Mouse (Mus musculus) heart, adult 2 months (tissue): ENCODE results near the gene Ppp1r12b. TPM values are rescaled to one million over a fixed set of nuclear protein-coding genes. Genes with fewer than 3 reads are reported as not detected.

Source experiments
- DNase-seq, 2 experiments: peaks; one replicate each; pipeline ENCODE4 v3.0.0; 2021
- H3K27ac ChIP-seq: fragments of 200-600 bp; 2 replicates; pipeline ENCODE4 v1.8.1; 2022
- H3K27me3 ChIP-seq: fragments of 200-500 bp; 2 replicates; pipeline ENCODE4 v1.6.1; 2012; ENCODE audit warnings: mild to moderate bottlenecking, low read length, inconsistent platforms, mixed read lengths; ENCODE audit not compliant: control insufficient read depth, insufficient read depth
- H3K36me3 ChIP-seq: fragments of 200-500 bp; 2 replicates; pipeline ENCODE4 v1.6.1; 2012; ENCODE audit warnings: low read length, inconsistent platforms; ENCODE audit not compliant: control insufficient read depth, insufficient read depth
- H3K4me1 ChIP-seq: fragments of 200-500 bp; 2 replicates; pipeline ENCODE4 v1.6.1; 2011; ENCODE audit warnings: low read length; ENCODE audit not compliant: control insufficient read depth, insufficient read depth
- H3K4me3 ChIP-seq: fragments of 200-600 bp; 2 replicates; pipeline ENCODE4 v1.8.1; 2022
- H3K79me2 ChIP-seq: fragments of 200-500 bp; replicated peaks from 2 replicates; pipeline ENCODE4 v1.6.1; 2012; ENCODE audit warnings: mild to moderate bottlenecking, inconsistent platforms, low read length, moderate library complexity, mixed read lengths; ENCODE audit not compliant: control insufficient read depth, insufficient read depth
- H3K9ac ChIP-seq: fragments of 200-500 bp; 2 replicates; pipeline ENCODE4 v1.6.1; 2012; ENCODE audit warnings: low read depth, mild to moderate bottlenecking, control low read depth, inconsistent platforms, low read length, mixed read lengths
- CTCF ChIP-seq: fragments of 200-600 bp; IDR thresholded peaks from 2 replicates; pipeline ENCODE4 v1.8.1; 2022; ENCODE audit warnings: antibody characterized with exemption, mild to moderate bottlenecking, moderate library complexity
- EP300 ChIP-seq: fragments of 200-500 bp; IDR thresholded peaks from 2 replicates; pipeline ENCODE4 v1.6.1; 2011; ENCODE audit warnings: low read depth, low read length, control low read depth; ENCODE audit not compliant: insufficient read depth
- POLR2A ChIP-seq: fragments of 200-500 bp; IDR thresholded peaks from 2 replicates; pipeline ENCODE4 v1.6.1; 2011; ENCODE audit warnings: mild to moderate bottlenecking, low read depth, low read length, control low read depth; ENCODE audit not compliant: insufficient read depth
- WGBS: fragments of 180-500 bp; shearing (Covaris S2); methylation state at CpG from one replicate; pipeline ENCODE4 v1.1.7; 2018; 5-methylcytosine and 5-hydroxymethylcytosine counted together
- intact Hi-C: fragments of 180-260 bp; cut with DNase I; formaldehyde crosslinking; loops from one replicate; pipeline ENCODE4 v1.15.1; 2025
- polyA plus RNA-seq: library from polyadenylated mRNA; depleted of rRNA; stranded (reverse); fragments of >200 nt; gene quantifications from 2 replicates; pipeline ENCODE4 v1.2.3, GENCODE M21; 2012
- total RNA-seq, 2 experiments: library from RNA; stranded (reverse); gene quantifications; 2 replicates each; pipeline ENCODE4 v1.2.3; 2021

The Ppp1r12b gene
- total and polyA plus RNA-seq, 3 experiments, result 55.4 to 161 (median 150) TPM

DNA sequence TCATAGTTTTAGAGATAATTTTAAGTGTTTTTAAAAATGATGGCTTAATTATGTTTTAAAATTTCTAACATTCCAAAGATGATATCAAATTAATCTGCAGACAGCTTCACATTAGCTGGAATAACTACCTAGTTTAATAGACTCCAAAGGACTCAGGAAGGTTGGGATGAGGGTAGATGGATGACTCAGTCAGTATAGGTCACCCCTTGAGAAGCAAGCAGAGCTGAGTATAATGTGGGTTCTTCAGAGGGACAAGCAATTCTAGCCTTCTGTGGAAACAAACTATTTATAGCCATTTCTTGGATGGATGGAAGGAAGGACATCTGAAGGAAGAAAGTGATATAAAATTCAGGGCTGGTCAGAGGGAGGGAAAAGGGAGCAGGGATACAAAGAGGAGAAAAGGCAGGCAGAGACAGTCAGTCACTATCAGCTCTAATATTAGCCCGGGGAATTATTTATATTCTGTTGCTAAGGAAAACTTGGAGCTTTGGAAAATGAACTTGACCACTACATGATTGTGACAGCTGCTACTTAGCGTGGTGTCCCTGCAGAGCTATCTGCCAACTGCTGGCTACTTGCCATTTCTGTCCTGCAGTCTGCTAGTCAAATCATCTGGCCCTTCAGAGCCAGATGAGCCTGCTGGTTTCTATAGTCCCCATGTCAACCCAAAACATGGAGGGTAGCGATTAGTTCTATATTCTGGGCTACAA is 97.2 kb downstream of the Ppp1r12b start:
- WGBS, result 21% methylated on average over 3 of the region's 3 CpGs
- peak; percentile 79 for TF ChIP-seq EP300
- TF ChIP-seq CTCF, result no peak
- TF ChIP-seq POLR2A, result no peak
- intact Hi-C loops, result loop anchor here (2.0 kb wide), 1 partner anchor 52 kb away; no protein-coding TSS in a partner anchor
- Histone ChIP-seq H3K79me2 (no peaks in the 10 kb centered on the region; the same call in 1 of the 2 replicates), H3K9ac (no peak overlapping the region), H3K36me3 (peaks cover 27% of the 10 kb centered on the region), H3K27ac (peak overlapping the region; percentile 71), H3K4me3 (no peak overlapping the region), H3K4me1 (no peaks in the 10 kb centered on the region), H3K27me3 (no peaks in the 10 kb centered on the region)
- DNase-seq, result peak; percentile 62 to 82

DNA sequence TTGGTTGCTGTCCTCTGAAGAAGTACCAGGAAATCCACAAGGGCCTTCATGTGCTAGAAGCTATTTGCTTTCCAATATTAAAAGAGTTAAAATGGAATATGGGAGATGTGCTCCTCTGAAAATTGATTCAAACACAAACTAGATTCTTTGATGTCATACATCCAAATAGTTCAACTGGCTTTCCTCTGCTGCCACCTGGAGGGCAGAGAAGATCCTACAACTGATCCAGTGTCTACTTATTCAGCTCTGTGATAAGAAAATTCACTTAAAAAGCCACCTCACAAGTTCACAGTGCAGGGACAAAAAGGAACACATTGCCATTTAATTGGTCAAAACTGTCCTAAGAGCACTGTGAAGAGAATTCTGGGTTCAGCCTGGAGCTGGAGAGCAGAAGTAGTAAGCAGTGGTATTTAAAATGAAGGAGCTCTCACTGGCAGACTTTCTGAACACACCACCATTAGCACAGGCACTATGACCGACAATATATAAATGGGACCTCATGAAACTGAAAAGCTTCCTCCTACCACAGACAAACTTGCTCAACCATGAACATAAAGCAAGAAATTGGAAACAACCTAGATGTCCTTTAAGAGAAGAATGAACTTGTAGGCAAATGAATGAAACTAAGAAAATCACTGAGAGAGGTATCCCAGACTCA is 101.3 kb downstream of the Ppp1r12b start:
- Histone ChIP-seq H3K27ac (no peak overlapping the region), H3K4me3 (no peak overlapping the region), H3K36me3 (peaks cover 13% of the 10 kb centered on the region), H3K4me1 (no peaks in the 10 kb centered on the region; the same call in 1 of the 2 replicates), H3K27me3 (no peaks in the 10 kb centered on the region), H3K79me2 (no peaks in the 10 kb centered on the region; the same call in 1 of the 2 replicates), H3K9ac (no peak overlapping the region)
- TF ChIP-seq EP300 (no peak), CTCF (peak; percentile 98)
- WGBS, result 57% methylated on average over 1 of the region's 1 CpGs
- peak; percentile 46 to 78 for DNase-seq
- intact Hi-C loops, result loop anchor here (1.0 to 5.0 kb wide), 4 partner anchors 103 to 336 kb away; partner anchors contain the start of gene Ppp1r12b

DNA sequence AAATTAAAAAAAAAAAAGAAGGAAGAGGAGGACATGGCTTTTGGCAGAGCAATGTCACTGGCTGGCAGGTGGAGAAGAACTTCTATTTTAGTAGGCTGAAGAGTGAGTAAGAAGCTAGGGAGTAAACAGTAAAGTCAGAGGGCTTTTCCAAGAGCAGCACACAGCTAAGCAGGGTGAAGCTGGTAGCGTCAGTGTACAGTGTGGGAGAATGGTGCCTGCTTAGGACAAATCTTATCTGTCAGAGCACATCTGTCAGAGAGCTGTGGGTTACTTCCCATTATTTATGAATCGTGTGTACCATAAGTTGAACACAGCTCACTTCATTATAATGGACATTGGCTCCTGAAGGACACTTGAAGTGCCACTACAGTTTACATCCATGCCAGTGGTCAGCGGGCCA is 102.9 kb downstream of the Ppp1r12b start:
- no peak overlapping the region for H3K9ac ChIP-seq
- 73% methylated on average over 3 of the region's 3 CpGs for WGBS
- no peak overlapping the region for H3K27ac ChIP-seq
- TF ChIP-seq CTCF (no peak), POLR2A (no peak), EP300 (no peak)
- H3K4me3 ChIP-seq, result no peak overlapping the region
- no peaks in the 10 kb centered on the region; the same call in 1 of the 2 replicates for H3K4me1 ChIP-seq
- peaks cover 9% of the 10 kb centered on the region for H3K36me3 ChIP-seq
- no peak for DNase-seq
- H3K27me3 ChIP-seq, result no peaks in the 10 kb centered on the region
- intact Hi-C loops, result loop anchor here (5.0 kb wide), 3 partner anchors 105 to 215 kb away; partner anchors contain the start of gene Ppp1r12b
- no peaks in the 10 kb centered on the region; the same call in 1 of the 2 replicates for H3K79me2 ChIP-seq

DNA sequence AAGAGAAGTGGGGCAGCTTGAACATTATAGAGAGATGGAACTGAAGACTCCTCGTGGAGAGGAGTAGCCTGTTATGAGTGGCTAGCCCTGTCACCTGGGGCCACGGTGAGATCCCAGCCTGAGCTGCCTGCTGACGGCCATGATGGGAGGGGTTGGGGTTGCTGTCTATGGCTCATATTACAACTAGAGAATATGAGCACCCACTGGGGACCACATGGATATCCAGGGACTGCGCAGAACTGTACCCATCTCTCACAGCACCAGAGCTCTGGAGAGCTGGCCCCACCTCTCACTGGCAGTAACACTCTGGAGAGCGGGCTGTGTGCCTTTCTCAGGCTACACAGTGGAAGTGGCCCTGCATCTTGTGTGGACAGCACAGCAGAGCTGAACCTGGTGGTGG is 104.5 kb downstream of the Ppp1r12b start:
- Histone ChIP-seq H3K9ac (no peak overlapping the region), H3K27ac (no peak overlapping the region), H3K4me1 (peaks cover 3% of the 10 kb centered on the region; the same call in 1 of the 2 replicates), H3K4me3 (no peak overlapping the region), H3K36me3 (peaks cover 9% of the 10 kb centered on the region), H3K27me3 (no peaks in the 10 kb centered on the region), H3K79me2 (no peaks in the 10 kb centered on the region; the same call in 1 of the 2 replicates)
- intact Hi-C loops, result loop anchor here (5.0 kb wide), 3 partner anchors 106 to 214 kb away; partner anchors contain the start of gene Ppp1r12b
- TF ChIP-seq EP300, result no peak
- TF ChIP-seq CTCF, result no peak
- no peak for TF ChIP-seq POLR2A
- DNase-seq, result no peak
- WGBS, result 95% methylated on average over 5 of the region's 5 CpGs

DNA sequence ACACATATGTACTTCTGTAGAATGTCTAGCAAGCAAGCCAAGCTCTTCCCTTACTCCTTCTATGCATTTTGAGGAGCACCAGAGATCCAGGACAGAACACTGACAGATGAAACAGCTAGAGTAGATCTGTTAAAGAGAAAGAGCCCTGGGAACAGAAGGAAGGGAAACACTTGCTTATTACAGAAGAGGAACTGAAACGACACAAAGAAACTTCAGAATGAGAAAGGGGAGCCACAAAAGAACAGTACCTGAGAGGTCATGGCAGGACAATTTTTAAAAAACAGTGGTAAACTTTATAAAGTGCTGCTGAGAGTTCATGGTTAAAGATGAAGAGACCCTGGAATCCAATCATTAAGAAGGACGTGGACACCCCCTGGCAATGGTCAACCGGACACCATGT is 105.4 kb downstream of the Ppp1r12b start:
- Histone ChIP-seq H3K36me3 (peaks cover 15% of the 10 kb centered on the region), H3K27me3 (no peaks in the 10 kb centered on the region), H3K79me2 (no peaks in the 10 kb centered on the region; the same call in 1 of the 2 replicates), H3K4me1 (peaks cover 3% of the 10 kb centered on the region; the same call in 1 of the 2 replicates), H3K9ac (no peak overlapping the region), H3K4me3 (no peak overlapping the region), H3K27ac (no peak overlapping the region)
- DNase-seq, result no peak
- TF ChIP-seq POLR2A (no peak), EP300 (no peak), CTCF (no peak)
- intact Hi-C loops, result loop anchor here (5.0 kb wide), 3 partner anchors 107 to 213 kb away; partner anchors contain the start of gene Ppp1r12b
- 96% methylated on average over 3 of the region's 3 CpGs for WGBS

DNA sequence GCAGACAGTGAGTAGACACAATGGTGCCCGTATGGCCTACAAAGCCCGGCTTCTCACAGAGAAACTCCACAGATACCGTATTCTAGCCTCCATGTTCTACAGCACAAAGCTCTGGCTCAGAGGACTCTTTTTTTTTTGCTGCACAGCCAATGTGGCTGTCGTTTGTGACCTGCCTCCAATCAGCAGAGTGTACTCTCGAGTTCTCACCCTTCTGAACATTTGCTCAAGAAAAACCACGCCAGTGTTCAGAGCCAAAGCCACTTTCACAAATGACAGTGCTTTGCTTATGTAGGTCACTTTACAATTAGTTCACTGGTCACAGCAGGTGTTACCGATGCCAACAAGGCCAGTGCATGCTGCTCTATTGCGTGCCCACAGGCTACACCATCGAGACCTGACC is 107.9 kb downstream of the Ppp1r12b start:
- no peak for TF ChIP-seq POLR2A
- no peak for TF ChIP-seq EP300
- TF ChIP-seq CTCF, result no peak
- Histone ChIP-seq H3K36me3 (peaks cover 10% of the 10 kb centered on the region), H3K27me3 (no peaks in the 10 kb centered on the region), H3K4me1 (peaks cover 3% of the 10 kb centered on the region; the same call in 1 of the 2 replicates), H3K79me2 (no peaks in the 10 kb centered on the region), H3K27ac (peak overlapping the region; percentile 84), H3K4me3 (no peak overlapping the region), H3K9ac (no peak overlapping the region)
- WGBS, result 68% methylated on average over 9 of the region's 9 CpGs
- DNase-seq, result no peak
- intact Hi-C loops, result no loop called here
